Mouse (Mus musculus) lung, postnatal 0 days (tissue): ENCODE measurements around the gene Otud7b. TPM values are rescaled to one million over a fixed set of nuclear protein-coding genes. Genes with fewer than 3 reads are reported as not detected.
"Not testable (repeated sequence)": the region's sequence is repeated elsewhere in the genome, so short reads cannot be mapped to it uniquely, and the experiment has no call there.

Experiments
- ATAC-seq: fragments of 200-750 bp; cut with Nextera tagmentation; 2 replicates; pipeline ENCODE4 v1.8.0; 2017; ENCODE audit warnings: moderate library complexity
- DNase-seq: peaks from one replicate; pipeline ENCODE4 v3.0.0-alpha.2; 2016; ENCODE audit warnings: low spot score
- H3K27ac ChIP-seq: fragments of 300-500 bp; sonication (generic); 2 replicates; pipeline ENCODE4 v1.5.1; 2014; ENCODE audit warnings: antibody characterized with exemption, mild to moderate bottlenecking, low read length, mixed read lengths
- H3K27me3 ChIP-seq: fragments of 300-500 bp; sonication (generic); replicated peaks from 2 replicates; pipeline ENCODE4 v1.6.1; 2014; ENCODE audit warnings: low read length, mixed read lengths; ENCODE audit not compliant: insufficient read depth
- H3K36me3 ChIP-seq: fragments of 300-500 bp; sonication (generic); 2 replicates; pipeline ENCODE4 v1.6.1; 2014; ENCODE audit warnings: low read length, mixed read lengths; ENCODE audit not compliant: insufficient read depth
- H3K4me1 ChIP-seq: fragments of 300-500 bp; sonication (generic); 2 replicates; pipeline ENCODE4 v1.6.1; 2014; ENCODE audit warnings: antibody characterized with exemption, low read depth, low read length, mixed read lengths; ENCODE audit not compliant: insufficient read depth
- H3K4me2 ChIP-seq: fragments of 300-500 bp; sonication (generic); replicated peaks from 2 replicates; pipeline ENCODE4 v1.6.1; 2014; ENCODE audit warnings: low read depth, mild to moderate bottlenecking, low read length, moderate library complexity, mixed read lengths
- H3K4me3 ChIP-seq: fragments of 300-500 bp; sonication (generic); 2 replicates; pipeline ENCODE4 v1.5.1; 2014; ENCODE audit warnings: low read depth, low read length
- H3K9ac ChIP-seq: fragments of 300-500 bp; sonication (generic); replicated peaks from 2 replicates; pipeline ENCODE4 v1.6.1; 2014; ENCODE audit warnings: low read depth, mild to moderate bottlenecking
- H3K9me3 ChIP-seq: fragments of 300-500 bp; sonication (generic); 2 replicates; pipeline ENCODE4 v1.6.1; 2016; ENCODE audit warnings: low read length, mixed read lengths
- CTCF ChIP-seq: IDR thresholded peaks from 2 replicates; pipeline ENCODE4 v1.5.1; 2016; ENCODE audit warnings: antibody characterized with exemption, mild to moderate bottlenecking
- EP300 ChIP-seq: IDR thresholded peaks from 2 replicates; pipeline ENCODE4 v1.6.1; 2016; ENCODE audit warnings: antibody characterized with exemption, mild to moderate bottlenecking, control low read depth
- WGBS: fragments of 180-500 bp; shearing (Covaris S2); extraction: QIAGEN DNeasy Blood & Tissue Kit; methylation state at CpG from one replicate; pipeline ENCODE4 v1.1.7; 2014; 5-methylcytosine and 5-hydroxymethylcytosine counted together
- polyA plus RNA-seq: library from polyadenylated mRNA; unstranded; fragments of >200 nt; fragmentation: Nextera tagmentation; extraction: Ambion mirVana; gene quantifications from 2 replicates; pipeline ENCODE4 v1.2.1, GENCODE M21; 2015

Gene Otud7b
- polyA plus RNA-seq, 1 experiment from 2014 or later = 30.2 TPM

DNA sequence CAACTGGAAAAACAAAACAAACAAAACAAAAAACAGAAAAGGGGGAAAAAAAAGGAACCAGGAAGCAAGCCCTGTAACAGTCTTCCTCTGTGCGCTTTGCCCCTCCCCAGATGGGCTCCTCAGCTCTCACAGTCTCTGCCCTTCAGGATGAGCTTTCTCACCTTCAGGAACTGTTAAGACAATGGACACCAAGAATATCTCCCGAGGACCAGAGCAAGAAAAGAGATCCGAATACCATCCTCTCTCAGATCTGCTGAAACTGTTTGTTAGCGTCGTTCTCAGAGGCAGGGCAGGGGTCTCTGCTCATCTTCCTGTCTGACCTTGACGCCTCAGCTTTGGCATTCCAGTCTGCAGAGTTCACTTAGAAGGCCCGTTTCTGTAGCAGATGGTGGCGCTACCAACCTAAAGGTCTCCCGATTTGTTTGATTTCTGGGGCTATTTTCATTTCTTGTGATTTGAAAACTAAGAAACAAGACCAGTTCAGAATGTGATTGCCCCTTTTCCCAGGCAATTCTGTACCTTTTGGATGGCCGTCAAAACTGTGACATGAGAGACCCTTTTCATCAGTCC, 66.7 kb downstream of the Otud7b start:
- Histone ChIP-seq H3K9ac (0 out of 2 replicates have a peak overlapping the region, but pooled peaks have one; percentile 5), H3K4me3 (peak overlapping the region; percentile 81; the same call in 1 of the 2 replicates), H3K4me2 (peak overlapping the region; percentile 87), H3K36me3 (0 out of 2 replicates have a peak, but pooled peaks cover 6% of the 10 kb centered on the region), H3K4me1 (peaks cover 19% of the 10 kb centered on the region; the same call in 1 of the 2 replicates), H3K27me3 (no peaks in the 10 kb centered on the region), H3K27ac (peak overlapping the region; percentile 99), H3K9me3 (no peaks in the 10 kb centered on the region)
- DNase-seq = peak; percentile 27
- no peak for TF ChIP-seq CTCF
- no peak for TF ChIP-seq EP300
- no peak for ATAC-seq
- WGBS = 42% methylated on average over 10 of the region's 10 CpGs

DNA sequence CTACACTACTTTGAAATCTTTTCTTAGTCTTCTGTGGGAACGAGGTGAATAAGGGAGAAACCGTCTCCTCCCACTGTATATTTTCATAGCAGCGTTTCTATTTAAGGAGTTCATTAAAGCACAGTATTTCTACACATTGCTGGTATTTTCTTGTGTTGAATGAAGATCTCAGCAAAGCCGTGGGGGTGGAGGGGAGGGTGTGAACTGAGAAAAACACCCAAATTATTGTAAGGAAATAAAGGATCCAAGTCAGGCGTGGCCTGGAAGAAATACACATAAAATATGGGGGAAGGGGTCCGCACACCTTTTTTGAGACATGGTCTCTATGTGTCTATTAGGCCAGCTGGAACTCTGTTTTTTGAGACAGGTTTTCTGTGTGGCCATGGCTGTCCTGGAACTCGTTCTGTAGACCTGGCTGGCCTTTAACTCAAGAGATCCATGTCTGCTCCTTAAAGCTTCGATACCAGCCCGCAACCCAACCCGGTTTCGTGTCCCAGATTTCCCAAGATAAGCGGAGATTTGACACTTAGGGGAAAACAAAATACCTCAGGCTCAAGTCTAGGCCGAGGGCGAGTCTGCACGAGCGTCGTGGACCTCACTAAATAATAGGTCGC, 67.4 kb downstream of the Otud7b start:
- Histone ChIP-seq H3K9me3 (no peaks in the 10 kb centered on the region), H3K4me2 (peak overlapping the region; percentile 87), H3K4me1 (peaks cover 19% of the 10 kb centered on the region; the same call in 1 of the 2 replicates), H3K27me3 (no peaks in the 10 kb centered on the region), H3K4me3 (peak overlapping the region; percentile 81), H3K27ac (peak overlapping the region; percentile 99), H3K36me3 (0 out of 2 replicates have a peak, but pooled peaks cover 12% of the 10 kb centered on the region), H3K9ac (peak overlapping the region; percentile 67)
- 7% methylated on average over 18 of the region's 18 CpGs for WGBS
- ATAC-seq (no peak; the same call in 1 of the 2 replicates), DNase-seq (no peak)
- no peak for TF ChIP-seq EP300
- no peak for TF ChIP-seq CTCF

DNA sequence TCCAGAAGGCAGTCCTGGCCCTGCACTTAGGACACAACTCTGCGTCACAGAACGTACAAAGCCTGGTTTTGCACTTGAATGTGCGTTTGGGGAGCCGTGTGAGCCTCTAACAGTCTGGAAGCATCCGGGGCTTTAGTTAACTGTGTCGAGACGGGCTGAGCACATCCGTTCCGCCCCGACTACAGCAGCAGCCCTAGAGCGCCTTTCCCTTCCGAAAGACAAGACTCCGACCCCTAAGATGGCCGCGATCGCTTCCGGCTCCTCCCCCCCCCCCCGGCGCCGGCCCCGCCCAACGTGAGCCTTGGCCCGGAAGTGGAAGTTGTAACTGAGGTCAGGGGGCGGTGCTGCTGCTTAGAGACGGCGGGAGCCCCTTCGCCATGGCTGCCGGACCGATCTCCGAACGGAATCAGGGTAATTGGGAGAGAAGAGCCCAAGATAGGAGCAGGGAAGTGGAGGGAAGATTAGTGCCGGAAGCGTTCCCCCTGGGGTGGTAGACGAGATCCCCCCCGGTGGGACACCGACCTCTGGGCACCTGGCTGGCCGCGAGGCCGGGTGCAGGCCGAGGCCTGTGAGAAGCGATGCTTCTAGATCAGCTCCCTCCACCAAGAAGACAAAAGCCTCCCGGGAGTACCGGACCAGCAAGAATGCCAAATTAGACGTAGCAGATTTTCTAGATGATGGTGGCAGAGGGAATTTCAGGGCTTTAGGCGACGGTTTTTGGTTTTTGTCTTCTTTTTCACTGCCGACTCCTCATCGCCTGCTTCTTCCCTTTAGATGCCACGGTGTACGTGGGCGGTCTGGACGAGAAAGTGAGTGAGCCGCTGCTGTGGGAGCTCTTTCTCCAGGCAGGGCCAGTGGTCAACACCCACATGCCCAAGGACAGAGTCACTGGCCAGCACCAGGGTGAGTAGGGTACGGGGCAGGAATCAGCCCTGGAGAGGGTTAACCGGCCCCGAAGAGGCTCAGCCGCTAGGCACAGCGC, 68.2 kb downstream of the Otud7b start, which contains the start of gene Sf3b4:
Sf3b4 (plus strand) TSS at position 136 of the 982 bp plus-strand sequence.
- peak; percentile 97 for DNase-seq
- under 1% methylated on average over 51 of the region's 58 CpGs for WGBS
- H3K36me3 ChIP-seq = peaks cover 14% of the 10 kb centered on the region; the same call in 1 of the 2 replicates

DNA sequence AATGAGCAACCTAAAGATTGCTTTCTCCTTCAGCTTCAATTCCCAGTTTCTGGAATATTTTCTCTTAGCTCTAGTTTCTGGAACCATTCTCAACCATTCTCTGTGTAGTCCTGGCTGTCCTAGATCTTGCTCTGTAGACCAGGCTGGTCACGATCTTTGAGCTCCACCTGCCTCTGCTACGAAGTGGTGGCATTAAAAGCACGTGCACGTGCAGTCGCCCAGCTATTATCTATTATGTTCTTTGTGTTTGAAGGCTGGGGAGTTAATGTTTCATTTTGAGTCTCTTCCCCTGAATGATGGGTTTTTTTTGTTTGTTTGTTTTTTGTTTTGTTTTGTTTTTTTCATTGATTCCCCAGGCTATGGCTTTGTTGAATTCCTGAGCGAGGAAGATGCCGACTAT, 68.9 kb downstream of the Otud7b start:
- Histone ChIP-seq H3K4me2 (peak overlapping the region; percentile 87), H3K27ac (no peak overlapping the region), H3K4me3 (peak overlapping the region; percentile 81), H3K27me3 (no peaks in the 10 kb centered on the region), H3K9ac (peak overlapping the region; percentile 67), H3K9me3 (no peaks in the 10 kb centered on the region), H3K36me3 (peaks cover 19% of the 10 kb centered on the region; the same call in 1 of the 2 replicates), H3K4me1 (peaks cover 19% of the 10 kb centered on the region; the same call in 1 of the 2 replicates)
- ATAC-seq (no peak), DNase-seq (no peak)
- no peak for TF ChIP-seq EP300
- no peak for TF ChIP-seq CTCF
- 30% methylated on average over 7 of the region's 7 CpGs for WGBS

More for the DNA sequence above, 68.2 kb downstream of the Otud7b start, which contains the start of gene Sf3b4:
- TF ChIP-seq EP300 (peak; percentile 59; the same call in 1 of the 2 replicates), CTCF (no peak)
- Histone ChIP-seq H3K9me3 (no peaks in the 10 kb centered on the region), H3K4me2 (peak within 1 kb of the TSS; percentile 87), H3K4me3 (peak within 1 kb of the TSS; percentile 81), H3K4me1 (peaks cover 19% of the 10 kb centered on the region; the same call in 1 of the 2 replicates), H3K27me3 (no peaks in the 10 kb centered on the region), H3K27ac (peak within 1 kb of the TSS; percentile 99), H3K9ac (peak within 1 kb of the TSS; percentile 67)
- peak; percentile 97 for ATAC-seq

DNA sequence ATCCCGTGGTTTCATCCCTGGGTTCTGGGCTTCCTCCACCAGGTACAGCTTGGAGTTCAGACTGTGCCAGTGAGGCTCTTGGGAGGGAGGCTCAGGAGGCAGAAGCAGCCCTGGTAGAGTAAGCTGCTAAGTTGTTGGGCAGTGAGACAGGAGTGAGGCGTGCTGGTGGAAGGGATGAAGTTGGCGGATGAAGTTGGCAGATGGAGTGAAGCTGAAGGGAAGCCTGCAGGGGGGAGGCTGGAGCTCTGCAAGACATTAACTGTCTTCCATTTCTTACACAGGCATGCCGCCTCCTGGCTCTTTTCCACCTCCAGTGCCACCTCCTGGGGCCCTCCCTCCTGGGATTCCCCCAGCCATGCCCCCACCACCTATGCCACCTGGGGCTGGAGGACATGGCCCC, 69.7 kb downstream of the Otud7b start:
- H3K9ac ChIP-seq, H3K27me3 ChIP-seq, DNase-seq, H3K4me2 ChIP-seq, ATAC-seq, H3K27ac ChIP-seq, H3K4me3 ChIP-seq, H3K9me3 ChIP-seq: not testable (repeated sequence)
- WGBS = 81% methylated on average over 4 of the region's 4 CpGs
- H3K4me1 ChIP-seq = peaks cover 19% of the 10 kb centered on the region; the same call in 1 of the 2 replicates
- H3K36me3 ChIP-seq = peaks cover 21% of the 10 kb centered on the region; the same call in 1 of the 2 replicates
